Mouse (Mus musculus) right cerebral cortex, postnatal 10 days (tissue): ENCODE data around the gene Irf2bpl.

Source experiments
- DNase-seq, 2 experiments: peaks; one replicate each; pipeline ENCODE4 v3.0.0; 2021; ENCODE audit warnings: low spot score in 2 of 2

Irf2bpl gene

GRCm38 (mm10) chr12:86859924-86860790 is 24.4 kb downstream of the Irf2bpl start:
- peak; percentile 60 to 64 for DNase-seq

DNA sequence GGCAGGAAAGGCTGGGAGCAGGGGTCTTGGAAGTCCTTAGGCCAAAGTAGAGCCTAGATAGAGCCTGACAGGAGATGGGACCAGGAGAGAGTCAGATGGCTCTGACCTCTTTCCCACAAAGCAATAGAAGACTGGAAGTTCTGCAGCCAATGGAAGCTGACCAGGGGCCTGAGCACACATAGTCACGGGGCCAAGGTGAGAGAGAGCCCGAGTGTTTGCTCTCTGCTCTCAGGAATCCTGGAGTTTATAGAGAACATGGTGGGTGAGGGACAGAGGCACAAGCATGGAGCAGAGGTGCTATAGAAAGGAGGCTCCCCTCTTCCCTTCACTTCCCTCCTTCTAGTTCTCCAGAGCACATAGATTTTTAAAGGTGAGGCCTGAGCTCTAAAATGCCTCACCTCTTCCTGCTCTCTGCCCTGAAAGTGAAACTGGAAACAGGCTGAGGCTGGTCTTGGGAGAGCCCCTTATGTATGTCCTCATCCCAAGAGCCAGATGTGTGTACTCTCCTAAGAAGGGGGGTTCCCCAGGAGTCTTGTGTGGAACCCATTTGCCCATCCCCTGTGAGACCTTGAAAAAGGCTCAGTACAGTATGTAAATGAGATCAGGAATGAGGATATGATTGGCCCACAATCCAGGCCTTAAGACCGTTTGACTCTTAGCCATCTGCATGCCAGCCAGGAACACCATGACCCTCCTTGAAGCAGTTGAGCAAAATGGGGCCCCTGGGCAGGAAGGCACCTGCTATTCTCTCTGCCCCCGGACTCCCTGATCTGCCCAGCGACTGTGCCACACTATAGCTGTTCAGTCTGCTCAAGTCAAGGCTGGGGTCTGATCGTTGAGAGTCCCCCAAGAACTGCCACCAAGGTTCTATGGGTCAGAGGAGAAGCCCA is 25.4 kb downstream of the Irf2bpl start:
- DNase-seq: no peak

GRCm38 (mm10) chr12:86858498-86858897 is 26.1 kb downstream of the Irf2bpl start:
- DNase-seq: no peak

DNA sequence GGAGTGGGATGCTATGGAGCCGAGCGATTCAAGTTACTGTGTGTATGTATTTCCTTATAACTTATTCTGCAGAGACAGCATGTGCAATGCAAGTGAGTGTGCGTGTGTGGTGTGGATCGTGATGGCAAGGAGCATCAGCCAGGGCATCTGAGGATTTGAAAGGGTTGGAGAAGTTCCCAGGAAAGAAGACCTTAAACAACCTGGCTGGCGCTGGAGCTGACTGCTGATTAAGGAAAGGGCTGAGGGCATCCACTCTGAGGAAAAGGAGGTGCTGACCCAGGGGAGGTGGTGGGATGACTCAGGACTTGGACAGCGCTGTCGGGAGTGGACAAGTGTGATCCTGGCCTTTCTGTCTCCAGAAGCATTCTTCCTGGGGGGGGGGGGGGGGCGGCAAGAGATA is 27.3 kb downstream of the Irf2bpl start:
- DNase-seq: no peak

- DNase-seq: peak; percentile 86 to 88
Observed at GRCm38 (mm10) chr12:86855670-86856069, 28.9 kb downstream of the Irf2bpl start.

GRCm38 (mm10) chr12:86853516-86853915 is 31.1 kb downstream of the Irf2bpl start:
- DNase-seq: no peak

DNA sequence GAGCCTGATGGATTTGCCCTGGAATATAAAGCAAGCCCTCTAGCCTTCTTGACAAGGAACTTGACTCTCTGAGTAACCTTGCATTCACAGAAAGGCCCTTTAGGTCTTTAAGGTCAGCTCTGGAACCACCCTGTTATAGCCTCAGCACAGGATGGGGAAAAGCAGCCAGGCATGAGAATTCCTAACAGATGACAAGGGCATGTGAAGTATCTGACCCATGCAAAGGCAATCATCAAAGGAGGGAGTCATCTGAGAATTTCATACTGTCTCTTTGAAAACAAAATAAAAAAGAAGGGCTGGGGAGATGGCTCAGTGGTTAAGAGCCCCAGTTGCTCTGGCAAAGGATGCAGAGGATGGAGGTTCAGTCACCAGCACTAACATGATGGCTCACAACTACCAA is 33.3 kb downstream of the Irf2bpl start:
- no peak for DNase-seq

DNA sequence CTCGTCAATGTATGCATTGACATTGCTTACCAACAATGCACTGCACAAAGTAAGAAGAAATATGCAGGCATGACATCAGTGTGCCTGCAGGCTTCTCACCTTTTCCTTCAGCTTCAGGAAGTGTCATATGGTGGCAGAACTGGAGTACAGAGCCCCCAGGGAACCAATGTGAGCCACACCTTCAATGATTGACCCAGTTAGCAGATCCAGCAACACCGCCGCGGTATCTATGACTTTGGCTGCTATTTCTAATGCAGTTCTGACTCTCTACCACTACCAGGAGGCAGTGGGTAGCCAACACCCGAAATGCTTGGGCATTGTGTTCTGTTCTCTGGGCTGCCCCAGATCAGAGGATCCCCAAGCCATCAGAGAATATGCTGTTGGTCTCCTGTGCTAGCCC is 33.9 kb downstream of the Irf2bpl start:
- no peak for DNase-seq

GRCm38 (mm10) chr12:86849945-86850626 is 34.5 kb downstream of the Irf2bpl start:
- peak; percentile 83 to 85 for DNase-seq

DNA sequence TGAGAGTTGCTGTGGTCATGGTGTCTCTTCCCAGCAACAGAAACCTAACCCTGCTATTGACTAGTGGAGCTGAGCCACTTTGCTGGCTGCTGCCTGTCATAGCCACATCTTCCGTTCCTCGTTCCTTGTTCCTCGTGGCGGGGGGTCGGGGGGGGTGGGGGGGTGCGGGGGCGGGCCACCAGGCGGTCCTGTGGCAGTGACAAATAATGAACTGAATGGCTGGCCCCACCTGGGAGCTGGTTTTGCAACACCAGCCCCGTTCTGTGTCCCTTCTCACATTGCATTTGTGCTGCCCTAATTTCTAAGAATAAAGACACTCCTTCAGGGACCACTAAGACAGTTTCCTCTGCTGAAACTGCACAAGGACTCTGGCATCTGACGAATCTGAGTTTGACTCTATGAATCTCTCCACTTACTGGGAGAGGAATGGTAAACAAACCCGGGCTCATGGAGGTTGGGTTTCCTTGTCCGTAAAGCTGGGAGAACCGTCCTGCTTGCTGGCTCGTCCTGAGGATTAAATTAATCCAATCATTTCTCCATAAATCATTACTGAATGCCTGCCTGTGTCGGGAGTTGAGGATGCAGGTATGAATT is 41.6 kb downstream of the Irf2bpl start:
- no peak for DNase-seq

DNA sequence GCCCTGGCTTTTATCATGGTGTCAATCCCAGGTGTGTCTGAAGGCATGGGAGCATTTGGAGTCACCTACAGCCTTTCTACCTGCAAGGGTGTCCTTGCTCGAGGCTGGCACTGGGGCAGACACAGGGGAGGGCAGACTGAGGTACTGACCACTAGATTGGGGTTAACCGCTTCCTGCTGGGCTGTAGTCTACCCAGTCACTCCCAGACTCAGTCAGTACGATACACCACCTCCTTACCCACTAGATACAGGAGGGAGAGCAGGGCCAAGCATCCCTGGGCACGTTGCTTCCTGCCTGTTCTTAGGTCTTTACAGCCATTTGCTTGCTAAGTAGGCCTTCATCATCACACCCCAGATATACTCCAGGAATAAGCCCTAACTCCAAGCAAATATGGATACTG is 44.1 kb downstream of the Irf2bpl start:
- DNase-seq: no peak

- DNase-seq: no peak
Observed at GRCm38 (mm10) chr12:86838181-86838580, 46.4 kb downstream of the Irf2bpl start.

DNA sequence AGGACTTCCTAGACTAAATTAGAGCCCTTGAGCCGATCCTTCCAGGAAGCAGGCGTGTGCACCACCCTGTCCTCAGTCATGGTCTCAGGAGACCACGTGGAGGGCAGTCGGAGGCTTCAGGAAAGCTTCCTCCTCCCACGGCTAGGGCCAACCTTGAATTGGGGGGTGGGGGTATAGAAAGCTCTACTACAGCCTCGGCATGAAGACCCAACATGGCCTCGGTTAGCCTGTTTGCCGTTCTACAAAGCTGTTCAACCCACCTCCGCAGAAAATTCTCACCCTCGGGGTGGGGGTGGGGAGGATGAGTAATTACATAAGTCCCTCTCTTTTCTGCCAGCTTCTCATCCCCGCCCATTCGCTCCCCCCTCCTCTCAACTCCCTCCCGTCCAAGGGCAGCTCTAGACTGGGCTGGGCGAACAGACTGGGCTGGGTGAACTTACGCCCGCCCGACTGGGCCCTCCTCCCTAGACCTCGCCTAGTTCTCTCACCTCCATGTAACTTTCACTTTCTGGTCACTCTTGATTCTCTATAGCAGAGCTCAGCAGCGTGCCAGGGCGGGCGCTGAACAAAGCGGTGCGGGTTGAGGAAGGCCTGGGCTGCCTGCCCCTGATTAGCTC is 48.1 kb downstream of the Irf2bpl start:
- peak; percentile 66 to 68 for DNase-seq

GRCm38 (mm10) chr12:86835899-86836298 is 48.7 kb downstream of the Irf2bpl start:
- no peak for DNase-seq

- DNase-seq: no peak
Observed at GRCm38 (mm10) chr12:86834416-86834772, 50.2 kb downstream of the Irf2bpl start.

DNA sequence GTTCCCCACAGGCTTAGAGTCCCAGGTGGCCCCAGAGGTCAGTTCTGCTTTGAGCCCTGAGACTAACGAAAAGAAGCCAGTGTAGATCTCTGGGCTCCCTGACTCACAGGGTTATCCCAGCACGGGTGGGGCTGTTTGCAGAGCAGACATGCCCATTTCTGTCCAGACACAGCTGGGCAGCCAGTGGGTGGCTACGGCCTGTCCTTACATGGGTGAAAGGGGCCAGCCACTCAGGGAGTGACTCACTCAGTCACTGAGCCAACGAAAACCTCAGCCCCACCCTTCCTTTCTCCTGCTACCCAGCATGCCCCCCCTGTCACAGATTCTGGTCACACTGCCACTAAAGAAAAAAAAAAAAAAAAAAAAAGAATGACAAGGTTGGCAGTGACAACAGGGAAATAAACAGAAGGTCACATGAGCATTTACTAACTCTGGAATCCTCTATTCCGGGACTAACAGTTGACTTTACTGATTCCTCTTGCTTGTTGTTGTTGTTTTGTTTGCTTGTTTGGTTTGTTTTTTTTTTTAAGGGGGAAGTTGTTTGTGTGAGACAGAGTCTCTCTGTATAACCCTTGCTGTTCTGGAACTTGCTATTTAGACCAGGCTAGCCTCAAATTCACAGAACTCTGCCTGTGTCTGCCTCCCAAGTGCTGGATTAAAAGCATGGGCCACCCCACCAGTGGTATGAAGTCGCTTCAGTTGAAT is 50.7 kb downstream of the Irf2bpl start:
- DNase-seq: peak; percentile 65 to 76

DNA sequence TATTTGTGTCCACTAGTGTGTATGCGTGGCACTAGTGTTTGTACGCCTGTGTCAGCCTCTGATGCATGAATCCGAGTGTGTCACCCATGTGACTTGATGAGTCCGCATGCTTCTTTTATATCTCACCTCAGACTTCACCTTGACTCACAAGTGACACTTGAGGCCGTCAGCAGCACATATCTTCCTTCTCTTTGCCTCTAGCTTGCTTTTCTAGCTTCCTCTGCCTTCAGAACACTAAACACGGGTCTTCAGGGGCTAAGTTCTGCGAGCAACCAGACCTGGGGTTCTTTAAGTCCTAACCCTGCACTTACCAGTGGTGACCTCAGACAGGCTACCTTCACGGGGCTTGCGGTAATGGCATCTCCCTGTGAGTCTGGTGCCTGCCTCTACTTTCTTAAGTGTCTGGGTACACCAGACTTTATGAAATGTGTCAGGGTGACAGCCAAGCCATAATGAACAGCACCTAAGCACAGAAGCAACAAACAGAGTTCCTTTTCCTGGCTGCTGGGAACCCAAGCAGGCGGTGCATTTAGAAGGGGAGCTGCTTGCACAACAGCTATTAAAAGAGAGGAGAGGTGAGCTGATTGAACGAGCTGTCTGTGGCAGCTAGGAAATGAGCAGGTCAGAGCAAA is 51.9 kb downstream of the Irf2bpl start:
- no peak for DNase-seq

DNA sequence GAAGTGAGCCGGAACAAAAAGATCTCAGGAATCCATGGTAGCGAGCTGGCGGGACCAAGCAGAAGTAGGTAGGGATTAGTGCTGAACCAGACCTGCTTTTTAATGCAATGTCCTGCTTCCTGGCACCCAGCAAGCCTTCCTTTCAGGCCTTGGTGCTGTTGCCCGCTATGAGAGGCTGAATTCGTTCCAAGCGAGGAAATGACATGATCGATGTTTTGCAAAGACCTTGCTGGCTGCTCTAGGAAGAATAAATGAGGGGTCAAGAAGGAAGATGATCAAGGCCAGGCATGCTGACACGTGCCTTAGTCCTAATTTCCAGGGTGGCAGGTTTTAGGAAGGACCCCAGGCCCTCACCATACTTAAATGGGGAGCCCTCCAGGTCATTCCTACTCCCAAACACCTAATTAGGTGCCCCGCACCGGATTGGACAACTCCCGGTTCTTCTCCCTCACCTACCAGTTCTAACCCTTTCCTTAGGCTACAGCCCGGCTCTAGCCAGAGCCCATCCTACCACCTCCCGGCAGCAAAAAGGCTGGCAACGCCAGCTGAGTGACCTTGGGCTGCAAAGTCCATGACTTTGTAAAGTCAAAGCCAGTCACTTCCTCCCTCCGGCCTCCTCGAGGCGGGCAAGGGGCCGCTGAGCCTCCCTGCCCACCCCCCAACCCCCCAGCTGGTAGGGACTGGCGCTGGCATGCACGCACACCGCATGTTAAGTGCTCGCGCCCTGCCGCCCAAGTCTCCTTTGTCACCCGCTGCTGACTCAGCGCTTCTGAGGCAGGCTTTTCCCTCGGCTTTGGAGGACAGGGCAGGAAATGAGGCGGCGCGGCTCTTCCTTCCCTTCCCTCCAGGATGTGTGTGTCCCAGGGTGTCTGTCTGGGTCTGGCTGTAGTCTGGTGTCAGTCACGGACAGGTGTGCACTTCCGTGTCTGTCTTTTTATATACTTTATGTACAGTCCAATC is 52.7 kb downstream of the Irf2bpl start:
- peak; percentile 78 to 79 for DNase-seq
